Mouse (Mus musculus): ENCODE data around the gene Kctd6. TPM values are rescaled to one million over a fixed set of nuclear protein-coding genes. Genes with fewer than 3 reads are reported as not detected.
A peak's percentile ranks its signal among the peaks of the same experiment; 100 is the strongest.

The Kctd6 gene
- polyA plus RNA-seq, 1 experiment from 2014 or later, result 10.4 TPM

GRCm38 (mm10) chr14:8208876-8209275 lies 5.1 kb upstream of the Kctd6 start:
- Histone ChIP-seq H3K36me3 (ENCODE audit: control insufficient read depth, insufficient read depth, low read length) (no peaks in the 10 kb centered on the region), H3K4me1 (ENCODE audit: control insufficient read depth, insufficient read depth, low read length) (no peaks in the 10 kb centered on the region), H3K4me2 (replicated peaks; ENCODE audit: low read depth, low read length) (no peak overlapping the region), H3K27me3 (ENCODE audit: control insufficient read depth, insufficient read depth, low read length) (no peaks in the 10 kb centered on the region), H3K4me3 (ENCODE audit: low read length) (no peak overlapping the region), H3K27ac (ENCODE audit: low read depth, low read length) (no peak overlapping the region), H3K9me3 (ENCODE audit: control insufficient read depth, low read length) (no peaks in the 10 kb centered on the region), H3K9ac (ENCODE audit: low read depth, low read length) (no peak overlapping the region)
- ATAC-seq (ENCODE audit: low FRiP score, low TSS enrichment), result no peak
- WGBS, result 78% methylated on average over 3 of the region's 3 CpGs

GRCm38 (mm10) chr14:8209896-8210295 lies 4.0 kb upstream of the Kctd6 start:
- ATAC-seq (ENCODE audit: low FRiP score, low TSS enrichment), result no peak
- Histone ChIP-seq H3K27me3 (ENCODE audit: control insufficient read depth, insufficient read depth, low read length) (no peaks in the 10 kb centered on the region), H3K36me3 (ENCODE audit: control insufficient read depth, insufficient read depth, low read length) (no peaks in the 10 kb centered on the region), H3K4me3 (ENCODE audit: low read length) (no peak overlapping the region), H3K4me2 (replicated peaks; ENCODE audit: low read depth, low read length) (no peak overlapping the region), H3K4me1 (ENCODE audit: control insufficient read depth, insufficient read depth, low read length) (0 out of 2 replicates have a peak, but pooled peaks cover 3% of the 10 kb centered on the region), H3K9me3 (ENCODE audit: control insufficient read depth, low read length) (no peaks in the 10 kb centered on the region), H3K9ac (ENCODE audit: low read depth, low read length) (no peak overlapping the region), H3K27ac (ENCODE audit: low read depth, low read length) (no peak overlapping the region)
- WGBS, result 91% methylated on average over 2 of the region's 2 CpGs

GRCm38 (mm10) chr14:8212996-8213395 lies 944 bp upstream of the Kctd6 start:
- Histone ChIP-seq H3K4me3 (ENCODE audit: low read length) (no peak overlapping the region), H3K27me3 (ENCODE audit: control insufficient read depth, insufficient read depth, low read length) (no peaks in the 10 kb centered on the region), H3K9me3 (ENCODE audit: control insufficient read depth, low read length) (no peaks in the 10 kb centered on the region), H3K27ac (ENCODE audit: low read depth, low read length) (no peak overlapping the region), H3K4me2 (replicated peaks; ENCODE audit: low read depth, low read length) (no peak overlapping the region), H3K9ac (ENCODE audit: low read depth, low read length) (no peak overlapping the region), H3K36me3 (ENCODE audit: control insufficient read depth, insufficient read depth, low read length) (no peaks in the 10 kb centered on the region), H3K4me1 (ENCODE audit: control insufficient read depth, insufficient read depth, low read length) (0 out of 2 replicates have a peak, but pooled peaks cover 10% of the 10 kb centered on the region)
- 79% methylated on average over 2 of the region's 2 CpGs for WGBS
- no peak for ATAC-seq (ENCODE audit: low FRiP score, low TSS enrichment)

GRCm38 (mm10) chr14:8214299-8215207 lies 613 bp downstream of the Kctd6 start:
- H3K27me3 ChIP-seq (ENCODE audit: control insufficient read depth, insufficient read depth, low read length), result no peaks in the 10 kb centered on the region
- peak overlapping the region; percentile 69 for H3K4me3 ChIP-seq (ENCODE audit: low read length)
- no peak overlapping the region for H3K27ac ChIP-seq (ENCODE audit: low read depth, low read length)
- peak overlapping the region; percentile 84 for H3K4me2 ChIP-seq (replicated peaks; ENCODE audit: low read depth, low read length)
- H3K9me3 ChIP-seq (ENCODE audit: control insufficient read depth, low read length), result no peaks in the 10 kb centered on the region
- WGBS, result 2% methylated on average over 62 of the region's 63 CpGs
- H3K36me3 ChIP-seq (ENCODE audit: control insufficient read depth, insufficient read depth, low read length), result no peaks in the 10 kb centered on the region
- peak overlapping the region; percentile 85 for H3K9ac ChIP-seq (ENCODE audit: low read depth, low read length)
- peaks cover 17% of the 10 kb centered on the region; the same call in 1 of the 2 replicates for H3K4me1 ChIP-seq (ENCODE audit: control insufficient read depth, insufficient read depth, low read length)
- peak; percentile 77 for ATAC-seq (ENCODE audit: low FRiP score, low TSS enrichment)

GRCm38 (mm10) chr14:8215208-8215778 lies 1.4 kb downstream of the Kctd6 start:
- no peak overlapping the region for H3K27ac ChIP-seq (ENCODE audit: low read depth, low read length)
- H3K36me3 ChIP-seq (ENCODE audit: control insufficient read depth, insufficient read depth, low read length), result no peaks in the 10 kb centered on the region
- peak overlapping the region; percentile 84 for H3K4me2 ChIP-seq (replicated peaks; ENCODE audit: low read depth, low read length)
- H3K9ac ChIP-seq (ENCODE audit: low read depth, low read length), result 0 out of 2 replicates have a peak overlapping the region, but pooled peaks have one; percentile 7
- ATAC-seq (ENCODE audit: low FRiP score, low TSS enrichment), result no peak
- no peaks in the 10 kb centered on the region for H3K27me3 ChIP-seq (ENCODE audit: control insufficient read depth, insufficient read depth, low read length)
- H3K4me1 ChIP-seq (ENCODE audit: control insufficient read depth, insufficient read depth, low read length), result peaks cover 17% of the 10 kb centered on the region; the same call in 1 of the 2 replicates
- H3K9me3 ChIP-seq (ENCODE audit: control insufficient read depth, low read length), result no peaks in the 10 kb centered on the region
- H3K4me3 ChIP-seq (ENCODE audit: low read length), result peak overlapping the region; percentile 69
- 17% methylated on average over 21 of the region's 21 CpGs for WGBS

GRCm38 (mm10) chr14:8216100-8216499 lies 2.2 kb downstream of the Kctd6 start:
- H3K36me3 ChIP-seq (ENCODE audit: control insufficient read depth, insufficient read depth, low read length), result no peaks in the 10 kb centered on the region
- peak overlapping the region; percentile 84; the same call in 1 of the 2 replicates for H3K4me2 ChIP-seq (replicated peaks; ENCODE audit: low read depth, low read length)
- 60% methylated on average over 5 of the region's 5 CpGs for whole genome bisulfite sequencing
- ATAC-seq (ENCODE audit: low FRiP score, low TSS enrichment), result no peak
- no peaks in the 10 kb centered on the region for H3K27me3 ChIP-seq (ENCODE audit: control insufficient read depth, insufficient read depth, low read length)
- peaks cover 17% of the 10 kb centered on the region; the same call in 1 of the 2 replicates for H3K4me1 ChIP-seq (ENCODE audit: control insufficient read depth, insufficient read depth, low read length)
- peak overlapping the region; percentile 69; the same call in 1 of the 2 replicates for H3K4me3 ChIP-seq (ENCODE audit: low read length)
- H3K9me3 ChIP-seq (ENCODE audit: control insufficient read depth, low read length), result no peaks in the 10 kb centered on the region
- H3K27ac ChIP-seq (ENCODE audit: low read depth, low read length), result no peak overlapping the region
- no peak overlapping the region for H3K9ac ChIP-seq (ENCODE audit: low read depth, low read length)

GRCm38 (mm10) chr14:8218238-8218637 lies 4.3 kb downstream of the Kctd6 start:
- Histone ChIP-seq H3K9me3 (ENCODE audit: control insufficient read depth, low read length) (no peaks in the 10 kb centered on the region), H3K36me3 (ENCODE audit: control insufficient read depth, insufficient read depth, low read length) (peaks cover 8% of the 10 kb centered on the region; the same call in 1 of the 2 replicates), H3K4me2 (replicated peaks; ENCODE audit: low read depth, low read length) (no peak overlapping the region), H3K27me3 (ENCODE audit: control insufficient read depth, insufficient read depth, low read length) (no peaks in the 10 kb centered on the region), H3K4me3 (ENCODE audit: low read length) (no peak overlapping the region), H3K27ac (ENCODE audit: low read depth, low read length) (peak overlapping the region; percentile 25; the same call in 1 of the 2 replicates), H3K4me1 (ENCODE audit: control insufficient read depth, insufficient read depth, low read length) (peaks cover 17% of the 10 kb centered on the region; the same call in 1 of the 2 replicates), H3K9ac (ENCODE audit: low read depth, low read length) (no peak overlapping the region)
- ATAC-seq (ENCODE audit: low FRiP score, low TSS enrichment), result no peak
- 55% methylated on average over 7 of the region's 7 CpGs for WGBS

GRCm38 (mm10) chr14:8218730-8219380 lies 4.9 kb downstream of the Kctd6 start:
- Histone ChIP-seq H3K4me2 (replicated peaks; ENCODE audit: low read depth, low read length) (no peak overlapping the region), H3K27ac (ENCODE audit: low read depth, low read length) (peak overlapping the region; percentile 25; the same call in 1 of the 2 replicates), H3K9ac (ENCODE audit: low read depth, low read length) (no peak overlapping the region), H3K4me3 (ENCODE audit: low read length) (no peak overlapping the region), H3K9me3 (ENCODE audit: control insufficient read depth, low read length) (no peaks in the 10 kb centered on the region), H3K27me3 (ENCODE audit: control insufficient read depth, insufficient read depth, low read length) (no peaks in the 10 kb centered on the region), H3K36me3 (ENCODE audit: control insufficient read depth, insufficient read depth, low read length) (peaks cover 10% of the 10 kb centered on the region; the same call in 1 of the 2 replicates), H3K4me1 (ENCODE audit: control insufficient read depth, insufficient read depth, low read length) (peaks cover 17% of the 10 kb centered on the region; the same call in 1 of the 2 replicates)
- 31% methylated on average over 10 of the region's 10 CpGs for WGBS
- ATAC-seq (ENCODE audit: low FRiP score, low TSS enrichment), result no peak

All from kidney, embryonic 14.5 days (tissue).